Mouse (Mus musculus) embryonic facial prominence, embryonic 11.5 days (tissue): ENCODE measurements around the gene Rab19. TPM values are rescaled to one million over a fixed set of nuclear protein-coding genes. Genes with fewer than 3 reads are reported as not detected.
A peak's percentile ranks its signal among the peaks of the same experiment; 100 is the strongest.

ENCODE experiments used
- ATAC-seq: fragments of 200-750 bp; cut with Nextera tagmentation; replicated peaks from 2 replicates; pipeline ENCODE4 v1.8.0; 2017; ENCODE audit warnings: low read depth; ENCODE audit not compliant: insufficient number of reproducible peaks, low FRiP score, low TSS enrichment
- DNase-seq: peaks from one replicate; pipeline ENCODE4 v3.0.0-alpha.2; 2015; ENCODE audit warnings: low spot score
- H3K27ac ChIP-seq: fragments of 300-500 bp; sonication (generic); replicated peaks from 2 replicates; pipeline ENCODE4 v1.5.1; 2014; ENCODE audit warnings: mild to moderate bottlenecking, low read depth, low read length, control low read depth
- H3K27me3 ChIP-seq: fragments of 300-500 bp; sonication (generic); 2 replicates; pipeline ENCODE4 v1.6.1; 2014; ENCODE audit warnings: mild to moderate bottlenecking, low read length, moderate library complexity, mixed read lengths; ENCODE audit not compliant: control insufficient read depth, insufficient read depth
- H3K36me3 ChIP-seq: fragments of 300-500 bp; sonication (generic); replicated peaks from 2 replicates; pipeline ENCODE4 v1.6.1; 2014; ENCODE audit warnings: low read depth, mild to moderate bottlenecking, low read length, moderate library complexity, mixed read lengths; ENCODE audit not compliant: control insufficient read depth, insufficient read depth
- H3K4me1 ChIP-seq: fragments of 300-500 bp; sonication (generic); 2 replicates; pipeline ENCODE4 v1.6.1; 2014; ENCODE audit warnings: low read length, mixed read lengths; ENCODE audit not compliant: control insufficient read depth, insufficient read depth
- H3K4me2 ChIP-seq: fragments of 300-500 bp; sonication (generic); 2 replicates; pipeline ENCODE4 v1.6.1; 2014; ENCODE audit warnings: low read depth, mild to moderate bottlenecking, control low read depth, low read length, moderate library complexity
- H3K4me3 ChIP-seq: fragments of 300-500 bp; sonication (generic); 2 replicates; pipeline ENCODE4 v1.5.1; 2014; ENCODE audit warnings: low read depth, low read length, control low read depth
- H3K9ac ChIP-seq: fragments of 300-500 bp; sonication (generic); replicated peaks from 2 replicates; pipeline ENCODE4 v1.6.1; 2014; ENCODE audit warnings: mild to moderate bottlenecking, control low read depth, low read length
- H3K9me3 ChIP-seq: fragments of 300-500 bp; sonication (generic); replicated peaks from 2 replicates; pipeline ENCODE4 v1.6.1; 2016; ENCODE audit warnings: mild to moderate bottlenecking, low read length, inconsistent platforms, mixed read lengths; ENCODE audit not compliant: control insufficient read depth
- WGBS: fragments of 180-500 bp; shearing (Covaris S2); extraction: QIAGEN DNeasy Blood & Tissue Kit; methylation state at CpG from one replicate; pipeline ENCODE4 v1.1.7; 2014; 5-methylcytosine and 5-hydroxymethylcytosine counted together
- polyA plus RNA-seq: library from polyadenylated mRNA; unstranded; fragments of >200 nt; fragmentation: Nextera tagmentation; extraction: Ambion mirVana; gene quantifications from 2 replicates; pipeline ENCODE4 v1.2.1, GENCODE M21; 2014

Rab19 gene
- polyA plus RNA-seq, 1 experiment from 2014 or later: 1.1 TPM

GRCm38 (mm10) chr6:39395471-39395870, 14.5 kb downstream of the Rab19 start:
- Histone ChIP-seq H3K4me3 (no peak overlapping the region), H3K27me3 (no peaks in the 10 kb centered on the region), H3K27ac (no peak overlapping the region), H3K9me3 (no peaks in the 10 kb centered on the region), H3K4me2 (no peak overlapping the region), H3K36me3 (no peaks in the 10 kb centered on the region), H3K9ac (no peak overlapping the region), H3K4me1 (no peaks in the 10 kb centered on the region)
- no peak for ATAC-seq
- DNase-seq: no peak
- 81% methylated on average over 4 of the region's 4 CpGs for WGBS

GRCm38 (mm10) chr6:39395916-39396315, 14.9 kb downstream of the Rab19 start:
- Histone ChIP-seq H3K4me3 (no peak overlapping the region), H3K27ac (no peak overlapping the region), H3K9me3 (no peaks in the 10 kb centered on the region), H3K36me3 (no peaks in the 10 kb centered on the region), H3K9ac (no peak overlapping the region), H3K4me2 (no peak overlapping the region), H3K4me1 (no peaks in the 10 kb centered on the region), H3K27me3 (no peaks in the 10 kb centered on the region)
- DNase-seq: no peak
- no peak for ATAC-seq
- WGBS: 73% methylated on average over 4 of the region's 4 CpGs

DNA sequence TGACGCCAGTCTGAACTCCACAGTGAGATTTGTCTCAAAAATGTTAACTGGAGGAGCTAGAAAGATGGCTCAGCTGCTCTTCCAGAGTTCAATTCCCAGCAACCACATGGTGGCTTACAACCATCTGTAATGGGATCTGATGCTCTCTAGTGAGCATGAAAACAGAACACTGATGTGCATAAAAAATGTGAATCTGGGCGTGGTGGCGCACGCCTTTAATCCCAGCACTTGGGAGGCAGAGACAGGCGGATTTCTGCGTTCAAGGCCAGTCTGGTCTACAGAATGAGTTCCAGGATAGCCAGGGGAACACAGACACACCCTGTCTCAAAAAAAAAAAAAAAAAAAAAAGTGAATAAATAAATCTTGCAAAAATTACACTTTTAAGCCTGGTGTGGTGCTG, 16.1 kb downstream of the Rab19 start:
- no peak overlapping the region for H3K9ac ChIP-seq
- H3K36me3 ChIP-seq: no peaks in the 10 kb centered on the region
- no peak overlapping the region for H3K27ac ChIP-seq
- no peaks in the 10 kb centered on the region for H3K4me1 ChIP-seq
- H3K9me3 ChIP-seq: no peaks in the 10 kb centered on the region
- DNase-seq (no peak), ATAC-seq (no peak)
- no peaks in the 10 kb centered on the region for H3K27me3 ChIP-seq
- H3K4me3 ChIP-seq: no peak overlapping the region
- H3K4me2 ChIP-seq: no peak overlapping the region
- whole genome bisulfite sequencing: 96% methylated on average over 6 of the region's 6 CpGs

DNA sequence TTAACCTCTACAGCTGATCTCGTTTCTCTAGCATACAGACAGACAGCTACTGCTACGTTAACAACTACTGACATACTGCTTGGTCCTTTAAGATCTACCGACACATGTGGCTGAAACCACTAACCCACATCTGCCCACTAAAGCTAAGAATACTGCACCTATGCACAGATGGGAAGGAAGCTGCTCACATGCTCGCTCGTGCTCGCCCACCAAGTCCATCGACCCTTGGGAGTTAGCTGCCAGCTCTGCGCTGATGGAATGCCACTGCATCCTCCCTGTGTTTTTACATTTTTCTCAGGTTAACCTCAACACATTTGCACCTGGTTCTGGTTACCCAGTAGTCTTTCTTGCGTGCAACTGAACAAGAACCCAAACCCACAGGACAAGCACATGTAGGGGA, 17.4 kb downstream of the Rab19 start:
- no peaks in the 10 kb centered on the region for H3K9me3 ChIP-seq
- no peaks in the 10 kb centered on the region for H3K36me3 ChIP-seq
- H3K27ac ChIP-seq: no peak overlapping the region
- no peak overlapping the region for H3K4me3 ChIP-seq
- H3K9ac ChIP-seq: no peak overlapping the region
- H3K27me3 ChIP-seq: no peaks in the 10 kb centered on the region
- ATAC-seq: no peak
- H3K4me1 ChIP-seq: no peaks in the 10 kb centered on the region
- DNase-seq: no peak
- 86% methylated on average over 9 of the region's 9 CpGs for WGBS
- no peak overlapping the region for H3K4me2 ChIP-seq

DNA sequence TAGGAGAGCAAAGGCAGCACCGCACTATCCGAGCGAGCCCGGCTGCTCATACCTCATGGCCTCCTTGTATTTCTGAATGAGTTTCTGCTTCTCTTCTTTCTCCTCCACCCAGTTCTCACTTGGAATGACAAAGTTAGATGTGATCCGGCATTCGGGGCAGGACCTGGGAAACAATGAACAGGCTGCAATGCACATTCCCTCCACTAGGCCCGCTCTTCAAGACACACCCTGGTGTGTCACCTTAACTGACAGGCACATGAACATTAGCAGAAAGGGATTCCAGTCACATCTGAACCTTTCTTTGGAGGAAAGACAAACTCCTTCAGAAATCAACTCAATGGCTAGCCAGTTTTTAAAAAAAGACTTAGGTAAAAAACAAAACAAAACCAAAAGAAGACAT, 19.4 kb downstream of the Rab19 start:
- Histone ChIP-seq H3K4me2 (no peak overlapping the region), H3K27me3 (no peaks in the 10 kb centered on the region), H3K4me1 (no peaks in the 10 kb centered on the region), H3K9ac (no peak overlapping the region), H3K36me3 (no peaks in the 10 kb centered on the region), H3K4me3 (no peak overlapping the region), H3K9me3 (no peaks in the 10 kb centered on the region), H3K27ac (no peak overlapping the region)
- DNase-seq (peak; percentile 75), ATAC-seq (no peak)
- WGBS: 65% methylated on average over 7 of the region's 7 CpGs

DNA sequence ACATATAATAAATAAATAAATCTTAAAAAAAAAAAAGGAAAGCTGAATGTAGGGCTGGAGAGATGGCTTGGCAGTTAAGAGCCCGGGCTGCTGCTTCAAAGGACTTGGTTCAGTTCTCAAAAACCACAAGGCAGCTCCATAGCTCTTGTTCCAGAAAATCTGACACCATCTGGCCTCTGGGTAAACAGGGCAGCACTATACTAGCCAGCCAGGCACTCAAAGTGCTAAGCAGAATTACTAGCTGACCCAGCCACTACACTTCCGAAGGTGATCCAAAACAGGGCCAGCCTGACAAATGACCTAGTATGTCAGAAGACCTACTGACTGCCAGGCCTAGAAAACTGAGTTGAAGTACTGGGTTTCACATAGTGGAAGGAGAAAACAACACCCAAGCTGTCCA, 22.2 kb downstream of the Rab19 start:
- ATAC-seq (no peak), DNase-seq (no peak)
- Histone ChIP-seq H3K9me3 (no peaks in the 10 kb centered on the region), H3K9ac (no peak overlapping the region), H3K4me3 (no peak overlapping the region), H3K4me2 (no peak overlapping the region), H3K27ac (no peak overlapping the region), H3K27me3 (no peaks in the 10 kb centered on the region), H3K36me3 (no peaks in the 10 kb centered on the region), H3K4me1 (no peaks in the 10 kb centered on the region)
- 87% methylated on average over 2 of the region's 2 CpGs for WGBS

DNA sequence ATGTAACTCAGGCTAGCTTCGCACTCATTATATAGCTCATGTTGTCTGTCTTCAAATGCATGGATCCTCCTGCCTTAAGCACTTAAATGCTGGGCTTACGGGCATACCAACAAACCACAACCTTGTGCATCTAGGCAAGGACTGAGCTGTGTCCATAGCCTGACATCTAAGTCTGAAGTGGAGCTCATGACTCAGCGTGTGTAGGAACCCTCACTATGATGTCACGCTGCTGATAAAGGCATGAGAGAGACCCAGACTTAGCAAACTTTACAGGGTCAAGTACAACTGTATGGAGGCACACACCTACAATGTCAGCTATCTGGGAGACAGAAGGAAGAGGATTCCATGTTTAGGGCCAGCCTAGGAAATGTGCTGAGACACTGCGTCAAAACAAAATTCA, 25.5 kb downstream of the Rab19 start:
- no peaks in the 10 kb centered on the region; the same call in 1 of the 2 replicates for H3K36me3 ChIP-seq

DNA sequence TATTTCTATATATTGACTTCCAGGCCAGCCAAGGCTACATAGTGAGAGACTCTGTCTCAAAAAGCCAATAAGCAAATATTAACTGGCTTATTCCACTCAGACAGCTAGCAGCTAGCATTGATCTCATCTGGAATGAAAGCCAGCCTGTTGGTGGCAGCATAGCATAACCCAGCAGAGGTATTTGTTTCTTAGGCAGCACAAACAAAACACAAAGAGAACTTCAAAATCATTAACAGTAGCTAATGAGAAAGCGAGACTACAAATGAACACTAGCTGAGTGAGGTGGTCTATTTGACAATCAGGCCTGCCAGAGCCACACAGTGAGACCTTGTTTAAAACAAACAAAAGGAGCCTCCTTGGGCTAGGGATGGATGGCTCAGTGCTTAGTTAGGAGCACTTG, 33.1 kb downstream of the Rab19 start:
- no peak overlapping the region for H3K27ac ChIP-seq
- H3K9ac ChIP-seq: no peak overlapping the region
- H3K36me3 ChIP-seq: no peaks in the 10 kb centered on the region; the same call in 1 of the 2 replicates
- no peak overlapping the region for H3K4me3 ChIP-seq
- peaks cover 8% of the 10 kb centered on the region for H3K27me3 ChIP-seq
- H3K9me3 ChIP-seq: no peaks in the 10 kb centered on the region
- ATAC-seq (no peak), DNase-seq (no peak)
- 87% methylated on average over 1 of the region's 1 CpGs for WGBS
- H3K4me2 ChIP-seq: no peak overlapping the region
- no peaks in the 10 kb centered on the region for H3K4me1 ChIP-seq

More for the DNA sequence above, 25.5 kb downstream of the Rab19 start:
- no peak overlapping the region for H3K27ac ChIP-seq
- H3K4me3 ChIP-seq: no peak overlapping the region
- no peaks in the 10 kb centered on the region for H3K9me3 ChIP-seq
- no peak for DNase-seq
- 94% methylated on average over 5 of the region's 5 CpGs for WGBS
- H3K4me1 ChIP-seq: no peaks in the 10 kb centered on the region
- no peaks in the 10 kb centered on the region for H3K27me3 ChIP-seq
- no peak overlapping the region for H3K4me2 ChIP-seq
- H3K9ac ChIP-seq: no peak overlapping the region
- no peak for ATAC-seq
